Mouse (Mus musculus): ENCODE measurements at regions not wholly inside any gene's neighbourhood (a gene's known extent, or its start where the extent isn't known, plus 50 kb on each side); places are given as distances from the start of the nearest gene placed in this dataset.

GRCm38 (mm10) chr13:78500551-78500950 lies 301.0 kb upstream of the Nr2f1 start:
- Histone ChIP-seq H3K27ac (ENCODE audit: insufficient read depth, low read length) (no peak overlapping the region), H3K4me3 (ENCODE audit: insufficient read depth, low read length) (no peak overlapping the region), H3K4me1 (ENCODE audit: control insufficient read depth, insufficient read depth, low read length) (no peaks in the 10 kb centered on the region)
- TF ChIP-seq POLR2A (IDR thresholded peaks at IDR 0.05; ENCODE audit: low read depth, low read length) (no peak), CTCF (IDR thresholded peaks at IDR 0.05; ENCODE audit: borderline replicate concordance, insufficient read depth, low read length) (no peak)

- Histone ChIP-seq H3K27ac (ENCODE audit: insufficient read depth, low read length) (no peak overlapping the region), H3K4me3 (ENCODE audit: insufficient read depth, low read length) (no peak overlapping the region), H3K4me1 (ENCODE audit: control insufficient read depth, insufficient read depth, low read length) (peaks cover 3% of the 10 kb centered on the region)
- TF ChIP-seq POLR2A (IDR thresholded peaks at IDR 0.05; ENCODE audit: low read depth, low read length), result no peak
- TF ChIP-seq CTCF (IDR thresholded peaks at IDR 0.05; ENCODE audit: borderline replicate concordance, insufficient read depth, low read length), result no peak
Observed at GRCm38 (mm10) chr13:78483760-78484357, 284.3 kb upstream of the Nr2f1 start.

- Histone ChIP-seq H3K27ac (ENCODE audit: insufficient read depth, low read length) (no peak overlapping the region), H3K4me3 (ENCODE audit: insufficient read depth, low read length) (no peak overlapping the region), H3K4me1 (ENCODE audit: control insufficient read depth, insufficient read depth, low read length) (peaks cover 3% of the 10 kb centered on the region)
- TF ChIP-seq POLR2A (IDR thresholded peaks at IDR 0.05; ENCODE audit: low read depth, low read length), result no peak
- TF ChIP-seq CTCF (IDR thresholded peaks at IDR 0.05; ENCODE audit: borderline replicate concordance, insufficient read depth, low read length), result no peak
Observed at GRCm38 (mm10) chr13:78482929-78483759, 283.6 kb upstream of the Nr2f1 start.

DNA sequence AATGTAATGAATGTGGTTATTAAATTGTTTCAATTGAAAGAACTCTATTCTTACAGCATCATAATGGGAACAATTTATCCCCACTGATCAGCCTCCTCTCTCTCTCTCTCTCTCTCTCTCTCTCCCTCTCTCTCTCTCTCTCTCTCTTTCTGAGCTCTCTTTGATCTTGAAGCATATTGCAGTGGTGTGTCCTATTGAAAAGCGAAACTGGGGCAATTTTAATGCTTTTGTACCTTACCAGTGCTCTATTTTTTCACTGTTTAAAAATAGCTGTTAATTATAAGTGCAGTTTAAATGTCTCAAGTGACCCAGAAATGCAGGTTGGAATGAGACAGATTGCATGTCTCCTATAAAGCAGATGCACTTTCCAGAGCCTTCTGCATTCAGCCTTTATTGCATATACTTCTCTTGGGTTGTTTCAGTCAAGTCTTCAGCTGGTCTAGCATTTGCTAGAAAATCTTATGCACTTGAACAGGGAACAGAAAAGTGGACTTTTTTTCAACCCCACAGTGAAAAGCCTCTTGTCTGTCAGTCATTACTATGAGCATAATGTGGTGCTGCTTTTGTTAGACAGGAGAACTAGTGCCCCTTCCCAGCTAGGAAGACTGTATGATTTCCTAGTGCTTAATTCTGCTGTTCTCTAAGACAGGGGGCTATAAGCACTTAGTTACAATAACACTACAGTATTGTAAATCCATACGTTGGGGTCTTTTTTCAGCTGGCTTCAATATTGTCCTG lies 251.9 kb upstream of the Nr2f1 start:
- no peak overlapping the region for H3K27ac ChIP-seq (ENCODE audit: insufficient read depth, low read length)
- TF ChIP-seq POLR2A (IDR thresholded peaks at IDR 0.05; ENCODE audit: low read depth, low read length) (no peak), CTCF (IDR thresholded peaks at IDR 0.05; ENCODE audit: borderline replicate concordance, insufficient read depth, low read length) (no peak)
- H3K4me3 ChIP-seq (ENCODE audit: insufficient read depth, low read length), result no peak overlapping the region

DNA sequence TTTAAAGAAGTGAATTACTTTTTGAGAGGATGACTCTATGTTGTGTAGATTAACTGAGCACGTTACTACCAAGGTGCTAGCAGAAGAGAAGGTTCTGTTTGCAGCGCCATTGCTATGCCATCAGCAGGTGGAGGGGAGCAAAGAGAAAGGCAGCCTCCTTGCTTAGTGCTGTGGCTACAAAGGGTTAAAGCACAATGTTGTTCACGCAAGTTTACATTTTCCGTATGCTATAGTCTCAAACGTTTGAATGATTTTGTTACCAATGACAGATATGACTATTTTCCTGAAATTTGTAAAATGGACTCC lies 247.1 kb upstream of the Nr2f1 start:
- TF ChIP-seq CTCF (IDR thresholded peaks at IDR 0.05; ENCODE audit: borderline replicate concordance, insufficient read depth, low read length) (no peak), POLR2A (IDR thresholded peaks at IDR 0.05; ENCODE audit: low read depth, low read length) (no peak)
- no peak overlapping the region for H3K27ac ChIP-seq (ENCODE audit: insufficient read depth, low read length)
- H3K4me1 ChIP-seq (ENCODE audit: control insufficient read depth, insufficient read depth, low read length), result no peaks in the 10 kb centered on the region
- H3K4me3 ChIP-seq (ENCODE audit: insufficient read depth, low read length), result no peak overlapping the region

More for the DNA sequence above, 251.9 kb upstream of the Nr2f1 start:
- H3K4me1 ChIP-seq (ENCODE audit: control insufficient read depth, insufficient read depth, low read length), result no peaks in the 10 kb centered on the region

- TF ChIP-seq CTCF (IDR thresholded peaks at IDR 0.05; ENCODE audit: borderline replicate concordance, insufficient read depth, low read length), result no peak
- TF ChIP-seq POLR2A (IDR thresholded peaks at IDR 0.05; ENCODE audit: low read depth, low read length), result no peak
- no peak overlapping the region for H3K27ac ChIP-seq (ENCODE audit: insufficient read depth, low read length)
- H3K4me1 ChIP-seq (ENCODE audit: control insufficient read depth, insufficient read depth, low read length), result no peaks in the 10 kb centered on the region
- H3K4me3 ChIP-seq (ENCODE audit: insufficient read depth, low read length), result no peak overlapping the region
Observed at GRCm38 (mm10) chr13:78445891-78446725, 246.6 kb upstream of the Nr2f1 start.

DNA sequence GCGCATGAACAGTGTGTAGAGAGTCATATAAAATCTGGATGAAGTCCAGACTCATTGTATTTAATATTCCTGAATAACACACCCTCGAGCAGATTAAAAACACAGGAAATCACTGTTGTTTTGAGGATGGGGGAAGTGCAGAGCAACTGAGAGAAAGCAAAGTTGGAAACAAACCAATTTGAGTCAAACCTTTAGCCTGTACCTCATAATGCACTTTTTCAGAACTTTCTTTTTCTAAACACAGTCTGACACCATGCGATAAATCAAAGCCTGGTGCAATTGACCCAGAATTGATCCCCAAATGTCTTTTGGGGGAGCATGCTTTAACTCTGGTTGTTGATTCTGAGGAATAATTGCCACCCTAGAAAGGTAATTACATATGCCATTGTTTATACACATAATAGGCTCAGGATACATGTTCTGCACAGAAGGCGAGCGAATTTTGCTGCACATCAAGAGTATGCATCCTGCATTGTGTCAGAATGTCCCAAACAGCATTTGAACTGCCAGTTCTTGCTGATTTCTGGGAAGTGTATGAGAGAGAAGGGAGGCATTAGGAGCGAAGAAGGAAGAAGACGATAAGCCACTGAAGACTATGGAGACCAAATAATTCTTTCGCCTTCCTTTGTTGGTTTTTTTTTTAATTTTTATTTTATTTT lies 245.3 kb upstream of the Nr2f1 start:
- no peak for TF ChIP-seq POLR2A (IDR thresholded peaks at IDR 0.05; ENCODE audit: low read depth, low read length)
- no peak for TF ChIP-seq CTCF (IDR thresholded peaks at IDR 0.05; ENCODE audit: borderline replicate concordance, insufficient read depth, low read length)
- H3K4me1 ChIP-seq (ENCODE audit: control insufficient read depth, insufficient read depth, low read length), result no peaks in the 10 kb centered on the region
- no peak overlapping the region for H3K27ac ChIP-seq (ENCODE audit: insufficient read depth, low read length)
- no peak overlapping the region for H3K4me3 ChIP-seq (ENCODE audit: insufficient read depth, low read length)

- Histone ChIP-seq H3K4me3 (ENCODE audit: insufficient read depth, low read length) (no peak overlapping the region), H3K27ac (ENCODE audit: insufficient read depth, low read length) (no peak overlapping the region), H3K4me1 (ENCODE audit: control insufficient read depth, insufficient read depth, low read length) (no peaks in the 10 kb centered on the region)
- TF ChIP-seq CTCF (IDR thresholded peaks at IDR 0.05; ENCODE audit: borderline replicate concordance, insufficient read depth, low read length) (no peak), POLR2A (IDR thresholded peaks at IDR 0.05; ENCODE audit: low read depth, low read length) (no peak)
Observed at GRCm38 (mm10) chr13:78428469-78428868, 228.9 kb upstream of the Nr2f1 start.

GRCm38 (mm10) chr13:78428084-78428445 lies 228.5 kb upstream of the Nr2f1 start:
- H3K4me1 ChIP-seq (ENCODE audit: control insufficient read depth, insufficient read depth, low read length), result no peaks in the 10 kb centered on the region
- H3K27ac ChIP-seq (ENCODE audit: insufficient read depth, low read length), result no peak overlapping the region
- TF ChIP-seq CTCF (IDR thresholded peaks at IDR 0.05; ENCODE audit: borderline replicate concordance, insufficient read depth, low read length), result no peak
- no peak for TF ChIP-seq POLR2A (IDR thresholded peaks at IDR 0.05; ENCODE audit: low read depth, low read length)
- H3K4me3 ChIP-seq (ENCODE audit: insufficient read depth, low read length), result no peak overlapping the region

Measured in embryonic fibroblast, embryonic 13.5 days (primary cell).